Mouse (Mus musculus) liver, adult 2 months (tissue): ENCODE measurements around the gene Gkn1.

Experiments
- CTCF ChIP-seq: fragments of 200-500 bp; IDR thresholded peaks from 2 replicates; pipeline ENCODE4 v1.5.1; 2011; ENCODE audit warnings: low read depth, low read length, control low read depth
- POLR2A ChIP-seq: fragments of 200-500 bp; IDR thresholded peaks from 2 replicates; pipeline ENCODE4 v1.6.1; 2011; ENCODE audit warnings: low read length, control low read depth; ENCODE audit not compliant: insufficient read depth; ENCODE audit errors: extremely low read depth

- TF ChIP-seq CTCF (no peak), POLR2A (no peak)
These were observed 44.0 kb upstream of the Gkn1 start for GRCm38 (mm10) chr6:87394783-87395182.
